Mouse (Mus musculus): ENCODE results near the gene Vps37d. TPM values are rescaled to one million over a fixed set of nuclear protein-coding genes. Genes with fewer than 3 reads are reported as not detected.

Vps37d gene
- polyA plus RNA-seq, 1 experiment from 2014 or later, result 19.1 TPM

DNA sequence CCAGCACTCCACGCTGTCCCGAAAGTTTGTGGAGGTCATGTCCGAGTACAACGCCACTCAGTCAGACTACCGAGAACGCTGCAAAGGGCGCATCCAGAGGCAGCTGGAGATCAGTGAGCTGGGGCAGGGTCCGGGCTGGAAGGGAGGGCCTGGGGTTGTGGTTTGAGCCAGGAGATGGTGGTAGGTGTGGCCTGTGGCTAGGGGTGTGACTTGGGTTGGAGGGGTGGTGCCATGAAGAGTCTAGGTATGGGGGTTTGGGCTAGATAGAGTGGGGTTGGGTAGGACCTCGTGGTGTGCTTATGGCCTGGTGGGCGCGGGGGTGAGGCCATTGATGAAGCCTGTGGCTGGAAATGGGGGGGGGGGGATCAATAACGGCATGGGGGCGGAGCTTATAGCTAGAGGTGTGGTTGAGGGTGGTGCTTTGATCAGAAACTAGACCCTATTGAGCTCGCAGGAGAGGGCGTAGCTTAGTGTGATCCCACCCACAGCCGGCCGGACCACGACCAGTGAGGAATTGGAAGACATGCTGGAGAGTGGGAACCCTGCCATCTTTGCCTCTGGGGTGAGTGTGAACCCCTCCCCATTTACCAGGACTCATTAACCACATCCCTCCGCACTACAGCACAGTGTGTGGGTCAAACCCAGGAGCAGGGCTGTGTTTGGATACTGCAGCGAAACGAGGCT is 35.8 kb downstream of the Vps37d start:
- H3K27ac ChIP-seq, result no peak overlapping the region
- no peaks in the 10 kb centered on the region for H3K4me1 ChIP-seq
- peaks cover 17% of the 10 kb centered on the region for H3K36me3 ChIP-seq (ENCODE audit: poor library complexity, severe bottlenecking)
- H3K27me3 ChIP-seq, result no peaks in the 10 kb centered on the region
- H3K4me2 ChIP-seq, result no peak overlapping the region
- 28% methylated on average over 19 of the region's 21 CpGs for WGBS
- H3K9ac ChIP-seq, result no peak overlapping the region
- ATAC-seq, result no peak
- H3K4me3 ChIP-seq, result no peak overlapping the region
- H3K9me3 ChIP-seq (replicated peaks), result no peaks in the 10 kb centered on the region

DNA sequence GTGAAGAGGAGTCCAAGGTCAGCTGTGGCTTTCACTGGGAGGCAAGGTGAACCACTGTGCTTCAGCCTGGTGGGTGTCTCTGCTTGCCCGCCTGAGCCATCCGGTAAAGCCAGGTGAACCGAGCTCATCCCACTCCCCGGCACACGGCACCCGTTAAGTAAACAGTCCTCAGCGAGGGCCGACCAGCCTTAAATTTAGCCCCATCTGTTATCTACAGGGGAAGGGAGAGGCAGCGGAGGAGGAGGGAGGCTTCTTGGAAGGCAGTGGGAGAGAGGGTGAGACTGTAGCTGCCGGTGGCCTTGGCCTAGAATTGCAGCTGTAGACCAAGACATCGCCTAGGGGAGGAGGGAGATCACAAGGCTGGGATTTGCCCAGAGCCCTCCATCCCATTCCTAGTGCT is 37.3 kb downstream of the Vps37d start:
- Histone ChIP-seq H3K27ac (no peak overlapping the region), H3K36me3 (ENCODE audit: poor library complexity, severe bottlenecking) (peaks cover 15% of the 10 kb centered on the region), H3K4me2 (no peak overlapping the region), H3K27me3 (no peaks in the 10 kb centered on the region), H3K4me1 (no peaks in the 10 kb centered on the region), H3K9me3 (replicated peaks) (no peaks in the 10 kb centered on the region), H3K9ac (no peak overlapping the region), H3K4me3 (no peak overlapping the region)
- 87% methylated on average over 11 of the region's 11 CpGs for WGBS
- ATAC-seq, result no peak

DNA sequence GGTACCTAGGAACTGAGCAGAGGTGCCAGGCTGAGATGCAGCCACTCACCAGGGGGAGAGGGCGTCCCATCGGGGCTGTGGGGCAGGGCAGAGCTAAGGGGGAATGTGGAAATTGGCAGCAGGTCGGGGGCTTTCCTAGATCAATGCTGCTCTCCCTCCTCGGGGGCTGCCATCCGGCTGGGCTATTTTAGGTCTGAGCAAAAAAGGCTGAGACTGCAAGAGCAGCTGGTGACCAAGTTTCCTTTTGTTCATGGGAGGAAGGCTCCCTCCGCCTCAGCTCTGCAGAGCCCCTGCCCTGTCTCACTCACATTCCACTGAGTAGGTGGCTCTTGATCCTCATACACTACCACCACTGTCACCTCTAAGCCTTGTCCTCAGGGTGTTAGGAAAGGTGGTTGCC is 38.0 kb downstream of the Vps37d start:
- Histone ChIP-seq H3K9me3 (replicated peaks) (no peaks in the 10 kb centered on the region), H3K4me1 (no peaks in the 10 kb centered on the region), H3K4me3 (no peak overlapping the region), H3K4me2 (no peak overlapping the region), H3K36me3 (ENCODE audit: poor library complexity, severe bottlenecking) (peaks cover 10% of the 10 kb centered on the region; the same call in 1 of the 2 replicates), H3K27ac (peak overlapping the region; percentile 31; the same call in 1 of the 2 replicates), H3K27me3 (no peaks in the 10 kb centered on the region), H3K9ac (peak overlapping the region; percentile 30; the same call in 1 of the 2 replicates)
- WGBS, result 29% methylated on average over 6 of the region's 6 CpGs
- ATAC-seq, result no peak

- Histone ChIP-seq H3K9ac (no peak overlapping the region), H3K4me1 (no peaks in the 10 kb centered on the region), H3K27ac (no peak overlapping the region), H3K27me3 (no peaks in the 10 kb centered on the region), H3K9me3 (replicated peaks) (peaks cover 3% of the 10 kb centered on the region; the same call in 1 of the 2 replicates), H3K4me2 (no peak overlapping the region), H3K4me3 (no peak overlapping the region), H3K36me3 (ENCODE audit: poor library complexity, severe bottlenecking) (0 out of 2 replicates have a peak, but pooled peaks cover 4% of the 10 kb centered on the region)
- ATAC-seq, result no peak
- WGBS, result 85% methylated on average over 9 of the region's 9 CpGs
Measured at GRCm38 (mm10) chr5:135039541-135039940, 38.5 kb downstream of the Vps37d start.

GRCm38 (mm10) chr5:135037946-135038345 is 40.1 kb downstream of the Vps37d start:
- 96% methylated on average over 3 of the region's 3 CpGs for WGBS
- H3K27me3 ChIP-seq, result no peaks in the 10 kb centered on the region

DNA sequence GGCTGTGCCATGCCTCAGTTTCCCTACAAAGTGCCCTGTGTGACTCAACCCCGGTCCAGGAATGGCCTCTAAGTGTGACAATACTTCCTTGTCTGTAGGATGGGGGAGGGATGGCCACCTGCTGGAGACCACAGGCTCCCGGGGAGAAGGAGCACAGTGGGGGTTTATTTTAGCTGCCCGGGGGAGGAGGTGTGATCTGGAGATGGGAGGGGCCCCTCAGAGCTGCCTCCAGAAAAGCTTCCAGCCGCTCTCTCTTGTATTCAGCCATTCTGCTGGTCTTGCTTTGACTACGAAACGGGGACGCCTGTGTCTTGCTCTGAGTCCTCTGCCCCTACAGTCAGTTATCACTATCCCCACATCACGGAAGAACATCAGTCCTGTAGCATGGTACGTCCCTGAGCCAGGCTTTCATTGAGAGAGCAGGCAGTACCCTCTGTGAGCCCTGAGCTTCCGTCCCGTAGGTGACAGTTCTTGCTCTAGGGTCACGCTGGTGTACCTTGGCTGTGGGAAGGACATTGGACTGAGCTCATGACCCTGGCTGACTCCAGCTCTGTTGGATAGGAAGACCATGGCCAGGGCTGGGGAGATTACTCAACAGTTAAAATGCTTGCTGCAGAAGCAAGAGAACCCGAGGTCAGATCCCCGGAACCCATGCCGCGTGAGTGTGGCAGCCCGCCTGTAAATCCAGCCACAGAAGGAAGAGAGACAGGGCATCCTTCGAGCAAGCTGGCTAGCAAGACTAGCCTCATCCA is 42.3 kb downstream of the Vps37d start:
- Histone ChIP-seq H3K4me3 (no peak overlapping the region), H3K4me1 (no peaks in the 10 kb centered on the region), H3K9me3 (replicated peaks) (peaks cover 4% of the 10 kb centered on the region; the same call in 1 of the 2 replicates), H3K9ac (no peak overlapping the region), H3K4me2 (no peak overlapping the region), H3K27me3 (no peaks in the 10 kb centered on the region), H3K36me3 (ENCODE audit: poor library complexity, severe bottlenecking) (0 out of 2 replicates have a peak, but pooled peaks cover 7% of the 10 kb centered on the region), H3K27ac (no peak overlapping the region)
- WGBS, result 68% methylated on average over 18 of the region's 18 CpGs
- ATAC-seq, result no peak

More at GRCm38 (mm10) chr5:135037946-135038345, 40.1 kb downstream of the Vps37d start:
- Histone ChIP-seq H3K4me2 (no peak overlapping the region), H3K4me1 (no peaks in the 10 kb centered on the region), H3K27ac (no peak overlapping the region), H3K9ac (no peak overlapping the region), H3K36me3 (ENCODE audit: poor library complexity, severe bottlenecking) (0 out of 2 replicates have a peak, but pooled peaks cover 4% of the 10 kb centered on the region), H3K9me3 (replicated peaks) (peaks cover 4% of the 10 kb centered on the region; the same call in 1 of the 2 replicates), H3K4me3 (no peak overlapping the region)
- no peak for ATAC-seq

- H3K36me3 ChIP-seq (ENCODE audit: poor library complexity, severe bottlenecking), result 0 out of 2 replicates have a peak, but pooled peaks cover 7% of the 10 kb centered on the region
- ATAC-seq, result no peak
- no peak overlapping the region for H3K27ac ChIP-seq
- no peak overlapping the region for H3K4me2 ChIP-seq
- H3K9me3 ChIP-seq (replicated peaks), result peaks cover 4% of the 10 kb centered on the region; the same call in 1 of the 2 replicates
- no peaks in the 10 kb centered on the region for H3K4me1 ChIP-seq
- no peaks in the 10 kb centered on the region for H3K27me3 ChIP-seq
- WGBS, result 96% methylated on average over 2 of the region's 2 CpGs
- H3K9ac ChIP-seq, result no peak overlapping the region
- H3K4me3 ChIP-seq, result no peak overlapping the region
Measured at GRCm38 (mm10) chr5:135034593-135034992, 43.5 kb downstream of the Vps37d start.

DNA sequence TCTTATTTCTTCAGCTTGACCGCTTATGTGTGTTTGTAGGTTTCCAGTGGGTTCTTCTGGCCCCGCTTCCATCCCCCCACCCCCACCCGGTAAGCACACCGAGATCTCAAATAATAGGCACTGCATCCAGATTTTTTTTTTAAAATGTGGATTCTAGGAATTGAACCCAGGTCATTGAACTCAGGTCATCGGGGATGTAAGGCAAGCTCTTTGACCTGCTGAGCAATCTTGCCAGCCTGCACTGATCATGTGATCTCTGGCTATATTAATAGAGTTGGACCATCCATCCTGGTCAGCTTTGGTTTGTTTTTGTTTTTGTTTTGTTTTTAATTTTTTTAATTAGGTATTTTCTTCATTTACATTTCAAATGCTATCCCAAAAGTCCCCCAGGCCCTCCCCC is 45.5 kb downstream of the Vps37d start:
- Histone ChIP-seq H3K36me3 (ENCODE audit: poor library complexity, severe bottlenecking) (0 out of 2 replicates have a peak, but pooled peaks cover 7% of the 10 kb centered on the region), H3K4me3 (no peak overlapping the region), H3K27ac (no peak overlapping the region), H3K27me3 (no peaks in the 10 kb centered on the region), H3K4me2 (no peak overlapping the region), H3K4me1 (no peaks in the 10 kb centered on the region), H3K9me3 (replicated peaks) (peaks cover 4% of the 10 kb centered on the region; the same call in 1 of the 2 replicates), H3K9ac (no peak overlapping the region)
- ATAC-seq, result no peak
- WGBS, result 94% methylated on average over 5 of the region's 5 CpGs

DNA sequence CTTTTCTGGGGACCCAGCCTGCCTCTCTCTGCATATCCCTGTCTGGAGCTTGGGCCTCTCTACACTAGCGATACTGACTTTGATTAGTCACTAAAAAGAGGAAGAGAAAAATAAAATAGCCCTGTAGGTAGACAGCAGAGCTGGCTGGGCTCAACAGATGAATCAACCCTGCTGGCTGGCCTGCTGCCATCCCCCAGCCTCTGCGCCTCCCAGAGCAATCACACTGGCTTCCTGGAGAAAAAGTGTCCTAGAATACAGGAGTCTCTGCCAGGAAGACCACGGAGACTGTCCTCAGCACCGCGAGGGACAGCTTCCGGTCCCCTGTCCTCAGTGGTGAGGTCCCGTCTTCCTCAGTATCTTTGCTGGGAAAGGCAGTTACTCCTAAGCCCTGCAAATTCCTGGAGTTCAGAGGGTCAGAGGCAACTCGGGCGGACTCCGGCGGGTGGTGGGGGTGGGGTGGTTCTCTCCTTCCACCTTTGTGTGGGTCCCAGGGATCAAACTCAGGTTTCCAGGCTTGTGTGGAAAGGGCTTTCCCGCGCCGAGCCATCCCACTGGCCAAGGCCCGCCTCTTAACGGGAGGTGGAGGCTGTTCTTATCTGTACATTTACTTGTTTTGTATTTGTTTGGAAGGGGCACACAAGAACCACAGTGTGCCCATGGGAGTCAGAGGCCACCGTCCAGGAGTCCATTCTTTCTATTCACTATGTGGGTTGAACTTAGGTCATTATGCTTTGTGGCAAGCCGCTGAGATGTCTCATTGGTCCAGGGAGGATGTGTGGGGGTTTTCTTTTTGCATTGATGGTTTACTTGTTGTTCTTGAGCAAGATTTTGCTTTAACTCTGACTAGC is 48.8 kb downstream of the Vps37d start:
- H3K4me2 ChIP-seq, result no peak overlapping the region
- no peak overlapping the region for H3K4me3 ChIP-seq
- no peak overlapping the region for H3K27ac ChIP-seq
- H3K4me1 ChIP-seq, result peaks cover 17% of the 10 kb centered on the region
- no peaks in the 10 kb centered on the region for H3K9me3 ChIP-seq (replicated peaks)
- 58% methylated on average over 18 of the region's 18 CpGs for WGBS
- ATAC-seq, result no peak
- 0 out of 2 replicates have a peak, but pooled peaks cover 3% of the 10 kb centered on the region for H3K36me3 ChIP-seq (ENCODE audit: poor library complexity, severe bottlenecking)
- no peak overlapping the region for H3K9ac ChIP-seq
- no peaks in the 10 kb centered on the region for H3K27me3 ChIP-seq

DNA sequence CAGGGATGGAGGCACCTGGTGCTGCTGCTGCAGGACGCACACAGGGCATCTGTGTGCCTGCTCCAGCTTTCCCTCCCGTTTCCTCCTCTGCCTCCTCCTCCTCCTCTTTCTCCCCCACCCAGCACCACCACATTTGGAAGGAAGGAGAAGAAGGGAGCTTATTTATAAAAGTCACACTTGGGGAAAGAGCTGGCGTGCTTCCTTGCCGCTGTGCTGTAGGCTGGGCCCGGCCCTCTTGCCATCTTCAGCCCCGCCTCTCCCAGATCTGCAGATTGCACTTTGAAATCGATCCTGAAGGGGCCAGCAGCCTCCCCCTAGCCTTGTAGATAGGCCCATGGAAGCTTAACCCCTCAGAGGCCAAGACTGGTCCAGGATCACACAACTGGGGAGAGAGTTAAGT is 52.2 kb downstream of the Vps37d start:
- no peak overlapping the region for H3K4me3 ChIP-seq
- H3K9me3 ChIP-seq (replicated peaks), result no peaks in the 10 kb centered on the region
- H3K27me3 ChIP-seq, result no peaks in the 10 kb centered on the region
- H3K9ac ChIP-seq, result peak overlapping the region; percentile 30
- H3K4me1 ChIP-seq, result peaks cover 44% of the 10 kb centered on the region
- no peak for ATAC-seq
- H3K36me3 ChIP-seq (ENCODE audit: poor library complexity, severe bottlenecking), result no peaks in the 10 kb centered on the region
- peak overlapping the region; percentile 7; the same call in 1 of the 2 replicates for H3K4me2 ChIP-seq
- WGBS, result 23% methylated on average over 7 of the region's 7 CpGs
- no peak overlapping the region for H3K27ac ChIP-seq

DNA sequence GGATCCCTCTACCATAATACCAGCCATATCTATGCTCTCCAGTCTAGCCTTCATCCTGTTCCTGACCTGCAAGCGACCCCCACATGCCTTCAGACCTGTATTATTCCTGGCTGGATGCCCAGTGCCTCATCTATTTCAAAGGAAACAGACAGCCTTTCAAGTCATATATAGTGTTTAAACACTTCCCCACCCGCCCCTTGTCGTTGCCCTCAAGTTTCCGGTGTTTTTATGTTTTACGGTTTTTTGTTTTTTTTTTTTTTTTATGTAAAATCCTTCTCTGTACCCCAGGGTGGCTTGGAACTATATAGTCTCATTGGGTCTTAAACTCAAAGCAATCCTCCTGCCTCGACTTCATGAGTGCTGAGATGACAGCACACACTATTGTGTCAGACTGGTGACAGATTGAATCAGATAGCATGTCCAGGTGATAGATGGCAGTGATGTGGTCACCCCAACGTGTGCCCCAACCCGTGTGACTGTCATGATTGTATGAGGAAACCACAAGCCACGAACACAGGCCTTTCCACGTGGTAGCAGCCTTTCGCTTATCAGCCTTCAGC is 53.3 kb downstream of the Vps37d start:
- Histone ChIP-seq H3K27ac (no peak overlapping the region), H3K27me3 (no peaks in the 10 kb centered on the region), H3K4me1 (peaks cover 44% of the 10 kb centered on the region), H3K9ac (no peak overlapping the region), H3K36me3 (ENCODE audit: poor library complexity, severe bottlenecking) (no peaks in the 10 kb centered on the region), H3K4me2 (peak overlapping the region; percentile 95), H3K9me3 (replicated peaks) (no peaks in the 10 kb centered on the region), H3K4me3 (peak overlapping the region; percentile 68; the same call in 1 of the 2 replicates)
- no peak for ATAC-seq
- 78% methylated on average over 11 of the region's 11 CpGs for WGBS

Data from forebrain, embryonic 13.5 days (tissue).